Mouse (Mus musculus) CD4-positive, CD25-positive, alpha-beta regulatory T cell, adult 2 months (primary cell): Measurements from ENCODE around the gene Tex26.

ENCODE experiments used
- DNase-seq: peaks from one replicate; pipeline ENCODE4 v3.0.0-alpha.2; 2012; ENCODE audit warnings: low read depth, low spot score

Gene Tex26

GRCm38 (mm10) chr5:149439531-149440179 is at the start of gene Tex26:
Tex26 (plus strand) TSS chr5:149439660.
- DNase-seq = peak; percentile 70

- DNase-seq = peak; percentile 68
Observed at GRCm38 (mm10) chr5:149391574-149392375, 47.7 kb upstream of the Tex26 start.

- peak; percentile 31 for DNase-seq
Observed at GRCm38 (mm10) chr5:149392420-149392988, 47.0 kb upstream of the Tex26 start.

DNA sequence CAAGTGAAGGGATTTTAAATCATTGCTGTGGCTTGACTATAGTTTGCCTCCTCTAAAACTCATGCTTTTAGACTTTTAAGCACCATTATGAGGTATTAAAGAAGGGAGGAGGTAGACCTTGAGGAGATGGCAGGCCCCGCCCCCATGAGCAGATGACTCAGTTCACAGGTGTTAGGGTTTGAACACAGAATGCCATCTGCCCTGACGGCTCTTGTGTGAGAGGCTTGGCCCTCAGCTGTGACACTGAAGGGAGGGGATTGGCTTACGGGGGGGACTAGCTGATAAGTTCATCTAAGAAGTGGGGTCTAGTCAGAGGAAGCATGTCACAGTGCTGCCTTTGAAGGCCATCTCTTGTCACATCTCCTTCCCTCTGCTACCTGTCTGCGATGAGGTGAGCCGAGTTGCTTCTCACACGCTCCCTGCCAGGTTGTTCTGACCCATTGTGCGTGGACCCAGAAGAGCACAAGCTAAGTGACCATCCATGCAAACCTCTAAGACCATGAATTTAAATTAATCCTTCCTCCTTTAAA is 37.9 kb upstream of the Tex26 start:
- DNase-seq = no peak

DNA sequence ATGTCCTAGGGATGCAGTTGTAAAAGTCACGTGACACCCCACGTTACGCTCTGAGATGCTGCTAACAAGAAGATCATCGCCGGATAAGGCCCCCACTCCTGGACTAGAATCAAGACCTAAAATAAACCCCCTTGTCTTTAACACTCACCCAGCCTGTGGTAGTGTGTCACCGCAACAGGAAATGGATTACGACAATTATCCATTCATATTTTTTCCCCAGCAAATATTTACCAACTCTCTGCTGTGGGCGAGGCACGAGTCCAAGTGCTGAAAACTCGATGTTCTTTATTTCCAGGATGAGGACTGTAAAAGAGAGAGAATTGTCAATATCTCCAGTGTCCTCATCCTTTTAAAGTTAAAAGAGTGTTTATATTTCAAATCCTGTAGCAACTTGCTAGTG is 37.4 kb upstream of the Tex26 start:
- DNase-seq = no peak

DNA sequence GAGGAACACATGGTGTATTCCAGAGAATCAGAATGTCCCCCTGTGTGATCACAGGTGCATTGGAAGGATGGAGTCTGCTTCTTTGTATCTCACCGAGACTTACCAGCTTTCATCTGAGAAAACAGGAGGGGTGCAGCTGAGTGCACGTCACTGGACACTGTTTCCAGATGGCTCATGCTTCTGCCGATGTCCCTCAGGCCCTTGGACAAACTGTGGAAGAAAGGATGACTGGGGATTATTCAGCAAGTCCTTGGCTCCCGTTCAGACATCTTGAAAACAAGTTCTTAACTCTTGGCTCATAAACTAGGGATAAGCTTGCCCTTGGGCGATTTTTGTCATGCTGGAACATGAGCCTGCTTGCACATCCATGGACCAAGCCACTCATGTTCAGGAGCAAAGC is 36.1 kb upstream of the Tex26 start:
- DNase-seq = no peak

DNA sequence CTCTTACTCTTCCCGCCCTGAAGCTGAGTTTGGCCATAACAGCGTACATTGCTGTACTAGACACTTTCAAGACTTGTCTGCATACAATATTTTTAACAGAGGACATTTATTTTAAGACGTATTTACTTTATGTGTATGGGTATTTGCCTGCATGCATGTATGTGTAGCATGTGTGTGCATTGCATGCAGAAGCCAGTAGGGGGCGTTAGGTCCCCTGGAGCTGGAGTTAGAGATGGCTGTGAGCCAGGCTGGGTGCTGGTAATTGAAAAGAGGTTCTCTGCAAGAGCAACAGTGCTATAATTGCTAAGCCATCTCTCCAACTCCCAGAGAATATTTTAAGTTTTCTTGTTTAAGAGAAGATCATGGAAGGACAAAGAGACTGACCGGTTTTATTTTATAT is 34.8 kb upstream of the Tex26 start:
- DNase-seq = no peak

DNA sequence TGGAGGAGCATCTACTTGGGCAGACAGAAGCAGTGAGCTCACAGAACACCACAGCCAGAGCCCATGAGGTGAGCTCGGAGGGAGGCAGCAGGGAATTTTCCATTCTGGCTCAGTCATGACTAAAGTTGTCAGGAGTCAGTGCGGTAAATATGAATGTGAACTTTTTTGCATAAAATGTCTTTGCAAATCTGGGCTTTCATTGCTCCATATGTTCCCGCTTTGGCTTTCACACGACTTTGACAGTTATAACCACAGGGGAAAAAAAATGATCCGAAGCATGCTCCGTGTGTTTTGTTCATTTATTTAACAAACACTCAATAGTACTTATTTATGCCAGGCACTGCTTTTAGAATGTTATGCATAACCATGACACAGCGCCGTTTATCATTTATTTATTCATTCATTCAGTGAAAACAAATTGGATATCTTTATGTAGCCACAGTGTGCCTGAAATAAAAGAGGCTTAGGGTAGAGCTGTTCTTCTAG is 32.6 kb upstream of the Tex26 start:
- no peak for DNase-seq

DNA sequence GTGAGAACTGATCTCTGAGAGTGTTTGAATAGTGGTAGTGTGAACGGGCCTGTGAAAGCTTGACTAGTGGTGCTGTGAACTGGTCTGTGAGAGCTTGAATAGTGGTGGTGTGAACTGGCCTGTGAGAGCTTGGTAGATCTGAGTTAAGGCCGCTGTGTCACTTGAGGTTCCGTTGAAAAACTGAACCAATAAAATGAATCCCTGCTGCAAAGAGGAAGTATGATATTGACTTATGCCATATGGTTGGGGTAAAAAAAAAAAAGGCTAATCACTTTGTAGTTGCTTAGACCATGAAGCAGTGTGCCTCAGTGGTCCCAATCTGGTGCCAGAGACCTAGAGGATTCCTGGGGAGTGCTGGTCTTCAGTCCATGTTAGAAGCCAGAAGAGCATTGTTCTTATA is 30.0 kb upstream of the Tex26 start:
- DNase-seq = no peak

DNA sequence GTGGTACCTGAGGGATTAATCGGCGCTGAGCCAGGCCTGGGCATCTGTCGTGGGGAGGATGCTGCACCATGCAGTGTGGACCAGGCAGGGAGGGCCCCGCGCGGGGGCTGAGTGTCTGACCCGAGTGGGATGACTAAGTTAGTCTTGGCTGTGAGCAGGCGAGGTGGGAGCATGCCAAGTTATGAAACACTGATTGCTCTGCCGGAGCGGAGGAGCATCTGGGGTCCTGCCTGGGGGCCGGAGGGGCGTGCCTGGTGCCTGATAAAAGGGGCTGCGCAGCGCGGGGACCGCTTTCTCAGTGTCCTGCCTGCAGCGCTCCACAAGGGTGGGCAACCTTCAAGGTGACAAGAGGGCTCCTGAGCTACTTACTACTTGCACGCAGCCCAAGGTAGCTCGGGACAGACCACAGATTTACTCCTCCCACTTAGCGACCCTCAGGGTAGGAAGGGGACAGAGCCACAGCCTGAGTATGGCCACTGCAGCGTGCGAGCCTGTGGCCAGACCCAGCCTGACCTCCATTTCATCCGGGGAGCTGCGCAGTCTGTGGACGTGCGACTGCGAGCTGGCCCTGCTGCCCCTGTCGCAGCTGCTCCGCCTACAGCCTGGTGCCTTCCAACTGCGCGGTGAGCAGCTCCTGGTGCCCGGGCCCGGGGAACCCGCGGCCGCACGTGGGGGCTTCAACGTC is 27.8 kb upstream of the Tex26 start, which contains the start of gene Medag:
Gene Medag (plus strand): TSS at position 241 of the 685 bp plus-strand sequence.
- DNase-seq = no peak

DNA sequence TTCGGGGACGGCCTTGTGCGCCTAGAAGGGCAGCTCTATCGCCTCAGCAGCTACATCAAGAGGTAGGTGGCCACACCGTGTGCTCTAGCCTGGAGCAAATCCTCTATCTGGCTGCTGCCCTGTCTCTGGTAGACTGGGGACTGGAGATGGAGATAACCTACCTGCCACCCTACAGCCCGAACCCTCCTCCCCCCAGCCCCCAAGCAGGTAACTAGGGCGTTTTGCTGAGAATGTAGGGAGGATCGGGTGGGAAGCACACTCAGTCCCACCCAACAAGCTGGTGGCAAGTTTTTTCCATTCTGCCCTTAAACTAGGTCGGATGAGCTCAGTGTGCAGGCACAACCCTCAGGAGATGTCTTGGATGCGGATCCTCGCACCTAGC is 27.3 kb upstream of the Tex26 start:
- no peak for DNase-seq

DNA sequence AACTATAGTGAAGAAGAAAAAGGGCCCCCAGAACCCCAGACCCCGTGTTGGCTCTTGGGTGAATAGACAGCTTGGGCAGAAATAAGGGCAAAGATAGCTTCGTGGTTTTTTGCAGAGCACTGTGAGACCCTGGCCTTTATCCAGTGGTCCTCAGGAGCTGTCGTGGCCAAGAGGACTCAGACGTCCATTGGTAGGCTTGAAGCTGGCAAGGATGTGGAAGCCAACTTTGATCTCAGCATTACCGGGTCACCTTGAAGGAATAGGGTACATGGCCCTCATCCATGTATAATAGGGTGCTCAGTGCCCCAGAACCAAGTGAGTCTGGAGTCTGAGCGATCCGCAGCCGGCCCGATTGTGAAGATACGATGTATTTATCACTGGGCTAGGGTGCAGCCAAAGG is 26.8 kb upstream of the Tex26 start:
- no peak for DNase-seq

GRCm38 (mm10) chr5:149414369-149415167 is 24.9 kb upstream of the Tex26 start:
- DNase-seq = no peak

DNA sequence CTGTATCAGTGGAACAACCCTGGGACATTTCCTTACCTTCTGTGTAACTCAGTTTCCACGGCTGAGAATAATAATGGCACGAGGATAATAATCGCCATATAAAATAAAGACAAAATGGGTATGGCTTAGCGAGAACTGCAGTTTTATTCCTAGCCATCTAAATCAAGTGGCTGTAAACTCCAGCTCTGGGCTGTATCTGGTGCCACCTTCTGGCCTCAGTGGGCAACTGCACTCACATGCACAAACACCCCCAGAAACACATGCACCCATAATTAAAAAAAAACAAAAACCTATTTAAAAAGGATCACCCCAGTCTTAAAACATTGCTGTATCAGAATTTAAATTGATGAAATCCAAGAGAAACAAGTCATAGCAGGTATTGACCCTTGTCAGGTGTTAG is 22.1 kb upstream of the Tex26 start:
- DNase-seq = peak; percentile 37

GRCm38 (mm10) chr5:149426525-149426924 is 12.9 kb upstream of the Tex26 start:
- no peak for DNase-seq

GRCm38 (mm10) chr5:149427277-149428060 is 12.0 kb upstream of the Tex26 start:
- DNase-seq = peak; percentile 63

- DNase-seq = peak; percentile 73
Observed at GRCm38 (mm10) chr5:149428347-149428746, 11.1 kb upstream of the Tex26 start.

DNA sequence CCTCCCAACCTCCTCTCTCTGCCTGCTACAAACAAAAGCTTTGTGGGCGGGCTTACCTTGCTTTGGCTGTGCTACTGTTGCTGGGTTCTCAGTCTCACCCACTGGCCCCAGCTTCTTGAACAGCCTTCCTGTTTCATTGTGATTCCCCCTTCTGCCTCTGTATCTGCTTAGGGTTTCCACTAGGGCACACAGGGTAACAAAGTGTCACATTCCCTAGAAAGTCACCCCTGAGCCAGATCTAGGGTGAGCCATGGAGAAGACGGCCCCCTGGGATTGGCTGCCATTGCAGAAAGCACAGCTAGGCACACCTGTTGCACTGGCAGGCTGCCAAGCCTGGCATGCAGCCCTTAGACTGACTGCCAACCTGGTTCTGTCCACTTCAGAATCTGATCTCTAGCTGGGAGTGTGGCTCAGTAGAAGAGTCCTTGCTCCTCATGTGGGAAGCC is 10.6 kb upstream of the Tex26 start:
- peak; percentile 72 for DNase-seq

DNA sequence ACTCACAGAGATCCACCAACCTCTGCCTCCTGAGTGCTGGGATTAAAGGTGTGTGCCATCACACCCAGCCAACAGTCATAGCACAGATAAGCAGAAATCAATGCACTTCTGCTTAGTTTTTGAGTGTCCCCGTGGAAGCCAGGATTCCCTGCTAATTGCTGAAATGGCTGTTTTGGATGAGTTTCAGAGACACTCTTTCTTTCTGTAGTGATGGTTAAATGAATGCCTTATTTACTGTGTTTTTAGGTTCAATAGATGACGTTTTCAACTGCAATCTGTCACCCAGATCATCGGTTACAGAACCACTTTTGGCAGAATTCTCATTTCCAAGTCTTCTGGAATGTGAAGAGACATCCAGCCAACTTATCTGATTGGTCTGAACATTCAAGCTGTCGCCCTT is 9.9 kb upstream of the Tex26 start:
- no peak for DNase-seq

DNA sequence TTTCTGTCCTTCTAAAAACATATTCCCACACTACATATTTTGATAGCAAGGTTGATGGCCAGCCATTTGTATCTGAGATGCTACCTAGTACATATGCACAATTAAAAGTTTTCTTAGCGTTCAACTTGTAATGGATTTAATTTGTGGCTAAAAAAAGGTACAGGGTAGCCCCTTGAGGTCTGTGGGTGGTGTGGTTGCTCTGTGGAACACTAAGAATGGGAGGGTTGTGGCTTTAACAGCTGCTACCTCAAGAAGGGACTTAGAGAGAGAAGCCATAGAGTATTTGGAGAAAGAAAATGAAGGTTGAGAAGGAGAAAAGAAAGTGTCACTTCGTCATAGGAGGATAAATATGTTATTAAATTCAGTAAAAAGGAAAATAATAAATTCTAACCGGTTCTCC is 8.5 kb upstream of the Tex26 start:
- DNase-seq = no peak
